Mouse (Mus musculus): Measurements from ENCODE around the gene Ifna1.

- TF ChIP-seq CTCF (IDR thresholded peaks at IDR 0.05; ENCODE audit: control insufficient read depth, insufficient read depth, insufficient replicate concordance, low read depth, low read length) (no peak), POLR2A (IDR thresholded peaks at IDR 0.05; ENCODE audit: control insufficient read depth, low read depth, low read length) (no peak)
Observed at GRCm38 (mm10) chr4:88849698-88850097, at the start of gene Ifna1.

All from testis, adult 2 months (tissue).